Mouse (Mus musculus) liver, embryonic 11.5 days (tissue): ENCODE measurements around the gene Scg5. TPM values are rescaled to one million over a fixed set of nuclear protein-coding genes. Genes with fewer than 3 reads are reported as not detected.

Experiments
- ATAC-seq: fragments of 200-750 bp; cut with Nextera tagmentation; replicated peaks from 2 replicates; pipeline ENCODE4 v1.8.0; 2017; ENCODE audit warnings: moderate number of reproducible peaks, mild to moderate bottlenecking, moderate TSS enrichment, moderate library complexity; ENCODE audit not compliant: low FRiP score
- DNase-seq: peaks from one replicate; pipeline ENCODE4 v3.0.0-alpha.2; 2017; ENCODE audit warnings: low spot score
- H3K27ac ChIP-seq: fragments of 300-500 bp; sonication (generic); 2 replicates; pipeline ENCODE4 v1.5.1; 2014; ENCODE audit warnings: mild to moderate bottlenecking, low read depth, low read length, control low read depth
- H3K27me3 ChIP-seq: fragments of 300-500 bp; sonication (generic); replicated peaks from 2 replicates; pipeline ENCODE4 v1.6.1; 2014; ENCODE audit warnings: low read length, mixed read lengths; ENCODE audit not compliant: control insufficient read depth, insufficient read depth
- H3K36me3 ChIP-seq: fragments of 300-500 bp; sonication (generic); 2 replicates; pipeline ENCODE4 v1.6.1; 2014; ENCODE audit warnings: mild to moderate bottlenecking, low read length, moderate library complexity, mixed read lengths; ENCODE audit not compliant: control insufficient read depth, insufficient read depth
- H3K4me1 ChIP-seq: fragments of 300-500 bp; sonication (generic); replicated peaks from 2 replicates; pipeline ENCODE4 v1.6.1; 2014; ENCODE audit warnings: low read length, mixed read lengths; ENCODE audit not compliant: control insufficient read depth, insufficient read depth
- H3K4me2 ChIP-seq: fragments of 300-500 bp; sonication (generic); 2 replicates; pipeline ENCODE4 v1.6.1; 2014; ENCODE audit warnings: mild to moderate bottlenecking, control low read depth, moderate library complexity
- H3K4me3 ChIP-seq: fragments of 300-500 bp; sonication (generic); 2 replicates; pipeline ENCODE4 v1.5.1; 2014; ENCODE audit warnings: low read depth, low read length, control low read depth
- H3K9ac ChIP-seq: fragments of 300-500 bp; sonication (generic); 2 replicates; pipeline ENCODE4 v1.6.1; 2014; ENCODE audit warnings: low read depth, low read length, control low read depth
- H3K9me3 ChIP-seq: fragments of 300-500 bp; sonication (generic); 2 replicates; pipeline ENCODE4 v1.6.1; 2016; ENCODE audit warnings: low read length, inconsistent platforms, mixed read lengths; ENCODE audit not compliant: control insufficient read depth
- WGBS: fragments of 180-500 bp; shearing (Covaris S2); extraction: QIAGEN DNeasy Blood & Tissue Kit; methylation state at CpG from one replicate; pipeline ENCODE4 v1.1.7; 2014; 5-methylcytosine and 5-hydroxymethylcytosine counted together
- polyA plus RNA-seq: library from polyadenylated mRNA; unstranded; fragments of >200 nt; fragmentation: Nextera tagmentation; extraction: Ambion mirVana; gene quantifications from 2 replicates; pipeline ENCODE4 v1.2.1, GENCODE M21; 2014

Gene Scg5
- polyA plus RNA-seq, 1 experiment from 2014 or later: 0.32 TPM

- WGBS: 80% methylated on average over 3 of the region's 3 CpGs
- no peaks in the 10 kb centered on the region for H3K36me3 ChIP-seq
- no peak overlapping the region for H3K4me2 ChIP-seq
- no peaks in the 10 kb centered on the region for H3K27me3 ChIP-seq
- DNase-seq (no peak), ATAC-seq (no peak)
- H3K4me3 ChIP-seq: no peak overlapping the region
- no peaks in the 10 kb centered on the region for H3K4me1 ChIP-seq
- H3K27ac ChIP-seq: no peak overlapping the region
- H3K9me3 ChIP-seq: no peaks in the 10 kb centered on the region
- no peak overlapping the region for H3K9ac ChIP-seq
Observed at GRCm38 (mm10) chr2:113793521-113793920, 35.4 kb downstream of the Scg5 start.

- no peak for ATAC-seq
- Histone ChIP-seq H3K27ac (no peak overlapping the region), H3K36me3 (no peaks in the 10 kb centered on the region), H3K4me1 (no peaks in the 10 kb centered on the region), H3K4me2 (no peak overlapping the region), H3K4me3 (no peak overlapping the region), H3K27me3 (no peaks in the 10 kb centered on the region), H3K9ac (no peak overlapping the region), H3K9me3 (no peaks in the 10 kb centered on the region)
- no peak for DNase-seq
- WGBS: 81% methylated on average over 4 of the region's 4 CpGs
Observed at GRCm38 (mm10) chr2:113788821-113789387, 40.0 kb downstream of the Scg5 start.

- H3K4me1 ChIP-seq: no peaks in the 10 kb centered on the region
- H3K27ac ChIP-seq: no peak overlapping the region
- 80% methylated on average over 4 of the region's 4 CpGs for WGBS
- ATAC-seq (no peak), DNase-seq (no peak)
- no peaks in the 10 kb centered on the region for H3K9me3 ChIP-seq
- no peak overlapping the region for H3K4me3 ChIP-seq
- H3K27me3 ChIP-seq: no peaks in the 10 kb centered on the region
- no peak overlapping the region for H3K9ac ChIP-seq
- H3K4me2 ChIP-seq: no peak overlapping the region
- H3K36me3 ChIP-seq: no peaks in the 10 kb centered on the region
Observed at GRCm38 (mm10) chr2:113787882-113788281, 41.0 kb downstream of the Scg5 start.

- Histone ChIP-seq H3K9ac (no peak overlapping the region), H3K36me3 (no peaks in the 10 kb centered on the region), H3K4me3 (no peak overlapping the region), H3K4me1 (no peaks in the 10 kb centered on the region), H3K27ac (no peak overlapping the region), H3K4me2 (no peak overlapping the region), H3K9me3 (no peaks in the 10 kb centered on the region), H3K27me3 (no peaks in the 10 kb centered on the region)
- WGBS: 37% methylated on average over 3 of the region's 3 CpGs
- DNase-seq: no peak
- ATAC-seq: no peak
Observed at GRCm38 (mm10) chr2:113784851-113785250, 44.1 kb downstream of the Scg5 start.

GRCm38 (mm10) chr2:113781521-113781920, 47.4 kb downstream of the Scg5 start:
- Histone ChIP-seq H3K9ac (no peak overlapping the region), H3K9me3 (no peaks in the 10 kb centered on the region), H3K4me1 (no peaks in the 10 kb centered on the region), H3K27me3 (no peaks in the 10 kb centered on the region), H3K4me2 (no peak overlapping the region), H3K36me3 (no peaks in the 10 kb centered on the region), H3K4me3 (no peak overlapping the region), H3K27ac (no peak overlapping the region)
- ATAC-seq: no peak
- WGBS: 74% methylated on average over 4 of the region's 4 CpGs
- DNase-seq: no peak

- Histone ChIP-seq H3K4me3 (no peak overlapping the region), H3K9me3 (no peaks in the 10 kb centered on the region), H3K36me3 (no peaks in the 10 kb centered on the region), H3K4me2 (no peak overlapping the region), H3K4me1 (no peaks in the 10 kb centered on the region), H3K9ac (no peak overlapping the region), H3K27ac (no peak overlapping the region), H3K27me3 (no peaks in the 10 kb centered on the region)
- DNase-seq (no peak), ATAC-seq (no peak)
- WGBS: 79% methylated on average over 5 of the region's 5 CpGs
Observed at GRCm38 (mm10) chr2:113781107-113781506, 47.8 kb downstream of the Scg5 start.

GRCm38 (mm10) chr2:113779336-113779735, 49.6 kb downstream of the Scg5 start:
- H3K27me3 ChIP-seq: no peaks in the 10 kb centered on the region
- H3K4me1 ChIP-seq: no peaks in the 10 kb centered on the region
- no peak overlapping the region for H3K9ac ChIP-seq
- no peak overlapping the region for H3K27ac ChIP-seq
- no peaks in the 10 kb centered on the region for H3K9me3 ChIP-seq
- 67% methylated on average over 3 of the region's 3 CpGs for WGBS
- H3K36me3 ChIP-seq: no peaks in the 10 kb centered on the region
- no peak overlapping the region for H3K4me2 ChIP-seq
- DNase-seq: no peak
- no peak overlapping the region for H3K4me3 ChIP-seq
- ATAC-seq: no peak

GRCm38 (mm10) chr2:113778036-113778435, 50.9 kb downstream of the Scg5 start:
- WGBS: 65% methylated on average over 6 of the region's 6 CpGs
- Histone ChIP-seq H3K9me3 (no peaks in the 10 kb centered on the region), H3K4me3 (no peak overlapping the region), H3K36me3 (no peaks in the 10 kb centered on the region), H3K27me3 (no peaks in the 10 kb centered on the region), H3K9ac (no peak overlapping the region), H3K4me2 (no peak overlapping the region), H3K4me1 (no peaks in the 10 kb centered on the region), H3K27ac (no peak overlapping the region)
- ATAC-seq (no peak), DNase-seq (no peak)

- no peaks in the 10 kb centered on the region for H3K36me3 ChIP-seq
- WGBS: 76% methylated on average over 3 of the region's 3 CpGs
- H3K27me3 ChIP-seq: no peaks in the 10 kb centered on the region
- DNase-seq (no peak), ATAC-seq (no peak)
- H3K4me3 ChIP-seq: no peak overlapping the region
- H3K4me2 ChIP-seq: no peak overlapping the region
- H3K27ac ChIP-seq: no peak overlapping the region
- H3K9me3 ChIP-seq: no peaks in the 10 kb centered on the region
- H3K9ac ChIP-seq: no peak overlapping the region
- H3K4me1 ChIP-seq: no peaks in the 10 kb centered on the region
Observed at GRCm38 (mm10) chr2:113776297-113776696, 52.6 kb downstream of the Scg5 start.
